Mouse (Mus musculus) erythroid progenitor cell, adult 5-6 weeks (primary cell): ENCODE data around the gene Mrfap1. TPM values are rescaled to one million over a fixed set of nuclear protein-coding genes. Genes with fewer than 3 reads are reported as not detected.

Experiments
- ATAC-seq: replicated peaks from 2 replicates; pipeline ENCODE4 v1.8.0; 2016; ENCODE audit warnings: moderate number of reproducible peaks, mild to moderate bottlenecking, moderate TSS enrichment, inconsistent platforms; ENCODE audit not compliant: poor library complexity, low FRiP score, severe bottlenecking
- total RNA-seq, 2 experiments: library from RNA; stranded (forward) in 1 of 2; stranded (reverse) in 1 of 2; fragments of 150-400 nt in 1 of 2; fragments of 186-747, 209-891 nt in 1 of 2; gene quantifications; 2 replicates each; pipeline versions ENCODE4 v1.2.3 to v1.2.4; 2015 to 2017; ENCODE audit warnings: low replicate concordance in 2 of 2

Gene Mrfap1
- total RNA-seq (2015; ENCODE audit: low replicate concordance): 94.1 and 105 TPM in 2 replicates
- total RNA-seq (2017; ENCODE audit: low replicate concordance): 94.0 and 125 TPM in 2 replicates

DNA sequence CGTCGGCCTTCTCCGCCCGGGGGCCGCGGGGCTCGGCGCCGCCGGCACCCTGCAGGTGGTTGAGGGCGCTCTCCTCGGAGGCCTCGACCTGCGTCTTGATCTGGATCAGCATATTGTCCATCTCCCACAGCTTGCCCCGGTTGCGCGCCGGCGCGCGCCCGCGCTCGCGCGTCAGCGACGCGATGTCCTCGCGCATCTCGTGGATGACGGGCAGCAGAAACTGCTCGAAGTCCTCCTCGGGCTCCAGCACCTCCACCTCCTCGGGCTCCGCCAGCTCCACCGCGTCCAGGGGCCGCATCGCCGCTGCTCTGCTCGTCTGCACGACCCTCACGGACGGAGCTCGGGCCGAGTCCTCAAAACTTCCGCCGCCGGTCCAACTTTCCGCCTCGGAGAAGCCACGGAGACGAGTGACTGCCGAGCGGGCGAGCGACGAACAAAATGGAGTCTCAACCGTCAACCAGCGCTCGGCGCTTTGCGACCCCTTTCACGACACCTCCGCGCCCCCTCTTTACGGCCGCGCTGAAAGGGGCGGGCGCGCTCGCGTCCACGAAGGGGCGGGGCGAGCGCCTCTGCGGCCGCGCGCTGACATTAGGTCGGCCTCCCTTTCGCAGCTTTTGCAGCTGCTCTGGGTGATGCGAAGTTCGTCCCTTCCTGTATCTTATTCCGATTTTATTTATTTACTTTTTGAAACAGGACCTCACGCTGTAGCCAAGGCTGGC lies at the start of gene Mrfap1:
Mrfap1 (minus strand) TSS at position 477 of the 719 bp plus-strand sequence.
- ATAC-seq: peak; percentile 79

DNA sequence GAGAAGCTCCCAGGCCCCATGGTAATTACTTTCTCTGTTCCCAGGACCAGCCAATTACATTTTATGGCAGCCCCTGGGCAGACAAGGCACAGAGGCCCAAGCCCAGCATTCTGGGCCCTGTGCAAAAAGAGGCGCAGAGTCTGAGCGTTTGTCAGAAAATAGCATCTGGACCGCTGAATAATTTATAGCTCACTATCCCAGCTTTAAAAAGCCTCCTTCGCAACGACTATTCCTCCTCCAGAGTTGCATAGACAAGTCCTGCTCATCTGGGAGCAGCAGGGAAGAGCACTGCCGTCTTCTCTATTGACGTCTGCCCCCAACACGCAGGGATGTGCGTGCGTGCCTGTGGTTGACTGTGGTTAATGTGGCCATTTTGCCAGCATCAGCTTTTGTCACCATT lies 47.9 kb upstream of the Mrfap1 start:
- ATAC-seq: no peak

DNA sequence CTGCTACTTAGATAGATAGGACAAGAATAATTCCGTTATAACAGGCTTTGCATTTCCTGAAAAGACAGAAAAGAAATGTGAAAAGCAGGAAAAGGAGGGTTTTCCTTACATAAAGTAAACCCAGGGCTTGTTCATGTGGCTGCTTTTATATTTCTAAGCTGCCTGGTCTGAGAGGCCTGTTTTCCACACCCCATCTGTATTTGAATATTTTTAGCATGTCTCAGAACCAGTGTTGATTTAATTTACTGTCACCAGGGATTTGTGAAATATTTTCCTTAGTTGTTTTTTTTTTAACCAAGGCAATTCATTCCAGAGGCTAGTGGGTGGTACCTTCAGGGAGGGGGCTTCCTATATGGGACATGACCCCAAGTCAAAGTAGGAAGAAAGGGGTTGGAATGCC lies 45.1 kb upstream of the Mrfap1 start:
- ATAC-seq: no peak

DNA sequence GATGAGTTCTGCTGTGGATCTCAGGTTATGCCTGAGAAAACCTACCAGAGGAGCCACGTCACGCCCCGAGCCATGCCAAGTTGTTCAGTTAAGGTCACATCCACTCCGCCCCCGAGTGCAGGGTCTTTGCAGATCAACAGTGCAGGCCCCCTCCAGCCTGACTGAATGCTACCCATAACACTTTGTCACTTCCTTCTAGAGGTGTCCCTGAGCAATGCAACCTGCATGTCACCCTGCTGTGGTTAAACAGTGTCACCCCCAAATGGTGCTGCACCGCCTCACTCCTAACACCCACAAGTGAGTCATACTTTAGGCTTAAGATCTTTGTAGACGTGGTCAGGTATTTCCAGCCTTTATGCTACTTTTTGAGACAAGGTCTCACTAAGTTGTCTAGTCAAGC lies 43.5 kb upstream of the Mrfap1 start:
- ATAC-seq: no peak

DNA sequence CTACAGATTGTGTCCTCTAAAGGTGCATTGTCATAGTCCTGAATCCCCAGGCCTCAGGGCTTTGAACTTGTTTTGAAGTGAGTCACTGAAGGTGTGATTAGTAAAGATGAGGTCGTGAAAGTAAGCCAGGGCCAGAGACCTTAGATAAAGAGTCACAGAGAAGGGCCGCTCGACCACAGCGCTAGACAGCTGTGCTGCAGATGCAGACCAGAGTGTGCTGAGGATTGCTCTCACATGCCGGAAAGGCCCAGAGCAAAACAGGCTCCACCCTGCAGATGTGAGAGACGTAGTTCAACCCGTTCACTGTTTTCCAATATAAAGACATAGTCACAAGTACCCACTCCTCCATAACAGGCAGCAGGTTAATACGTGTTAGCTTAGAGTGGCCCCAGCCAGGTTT lies 43.0 kb upstream of the Mrfap1 start:
- no peak for ATAC-seq

DNA sequence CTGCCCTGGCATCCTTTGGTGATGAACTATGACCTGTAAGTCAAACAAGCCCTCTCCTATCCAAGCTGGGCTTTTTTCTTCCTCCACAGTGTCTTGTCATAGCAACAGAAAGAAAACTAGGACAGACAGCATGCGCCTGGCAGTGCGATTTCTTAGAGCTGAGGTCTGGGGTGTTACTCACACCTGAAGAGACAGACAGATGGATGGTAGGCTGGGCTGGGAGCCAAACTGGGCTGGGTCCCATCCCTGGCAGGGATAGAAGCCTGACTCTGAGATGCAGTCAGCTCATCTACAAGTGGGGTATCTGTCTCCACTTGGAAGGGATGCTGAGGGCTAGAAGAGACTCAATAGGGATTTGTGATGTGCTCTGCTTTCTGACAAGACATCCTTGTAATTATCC lies 42.5 kb upstream of the Mrfap1 start:
- no peak for ATAC-seq

DNA sequence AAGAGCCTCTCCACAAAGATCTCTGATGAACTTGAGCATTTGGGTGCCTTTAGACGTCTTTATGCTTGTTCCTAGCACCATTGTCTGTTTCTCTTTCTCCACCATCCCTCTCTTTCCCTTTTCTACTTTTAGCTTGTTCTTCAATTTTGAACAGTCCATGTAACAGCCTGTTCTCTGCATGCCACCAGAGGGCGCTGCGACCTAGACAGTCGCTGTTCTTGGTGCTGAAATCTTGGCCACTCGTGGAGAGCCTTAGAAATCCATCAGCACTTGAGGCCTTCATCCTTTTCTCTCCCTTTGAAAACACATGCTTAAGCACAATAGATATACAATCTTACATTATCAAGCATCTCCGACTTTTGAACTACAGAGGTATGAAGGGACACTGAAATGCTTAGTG lies 39.4 kb upstream of the Mrfap1 start:
- ATAC-seq: peak; percentile 73

DNA sequence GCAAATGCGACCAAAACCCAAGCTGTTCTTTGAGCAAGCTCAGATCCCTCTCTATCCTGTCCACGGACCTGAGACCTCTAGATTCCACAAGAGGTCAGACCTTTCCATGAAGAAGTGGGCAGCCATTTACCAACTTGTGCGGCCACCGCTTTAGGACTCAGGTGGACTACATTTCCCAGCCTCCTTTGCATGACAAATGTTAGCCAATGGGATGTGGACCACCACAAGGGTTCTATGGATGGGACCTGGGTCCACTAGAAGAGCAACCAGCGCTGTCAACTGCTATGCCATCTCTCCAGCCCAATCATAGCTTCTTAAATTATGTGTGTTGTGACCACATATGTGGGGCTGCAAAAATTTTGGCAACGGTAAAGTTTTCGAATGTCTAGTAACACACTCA lies 34.7 kb upstream of the Mrfap1 start:
- ATAC-seq: no peak

DNA sequence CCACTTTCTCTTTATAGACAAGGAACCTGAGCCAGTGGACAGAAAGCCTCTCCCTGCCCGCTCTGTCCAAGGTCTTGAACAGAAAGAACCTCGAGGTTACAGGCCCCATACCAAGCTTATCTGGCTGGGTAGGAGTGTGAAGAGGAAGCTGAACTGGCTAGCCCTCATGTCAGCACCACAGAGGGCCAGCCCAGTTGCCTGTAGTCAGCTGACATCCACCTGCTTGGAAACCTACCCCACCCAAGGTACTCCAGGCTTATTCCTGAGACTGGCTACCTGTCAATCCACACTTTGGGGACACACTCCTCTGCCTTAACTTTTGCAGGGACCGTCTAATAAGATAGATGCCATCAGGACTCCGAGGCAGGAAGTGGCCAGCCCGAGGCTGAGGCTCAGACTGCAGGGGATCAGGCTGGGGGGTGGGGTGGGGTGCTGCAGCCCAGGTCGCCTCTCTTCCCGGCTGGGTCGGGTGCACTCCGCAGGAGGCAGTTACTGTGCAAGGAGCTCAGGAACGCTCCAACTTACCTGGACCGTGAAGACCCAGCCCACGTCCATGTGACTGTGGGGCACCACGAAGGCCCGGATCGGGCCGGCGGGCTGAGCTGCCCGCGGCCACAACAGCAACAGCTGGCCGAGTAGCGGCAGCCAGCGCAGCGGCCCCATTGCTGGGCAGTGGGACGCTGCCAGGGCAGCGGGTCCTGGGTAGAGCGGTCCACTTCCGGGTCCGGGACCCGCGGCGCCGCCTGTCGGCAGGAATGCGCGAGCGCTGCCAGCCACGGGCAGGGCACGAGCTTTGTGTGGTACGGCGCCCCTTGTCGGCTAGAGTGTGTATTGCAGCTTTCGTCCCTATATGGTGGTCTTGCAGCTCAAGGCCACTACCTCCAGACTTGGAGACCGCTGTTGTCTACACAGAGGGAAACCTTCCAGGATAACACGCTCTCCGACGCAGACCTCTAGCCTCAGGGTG lies 33.6 kb upstream of the Mrfap1 start, which contains the start of gene Man2b2:
Man2b2 (minus strand) TSS at position 741 of the 967 bp plus-strand sequence.
- peak; percentile 81 for ATAC-seq

DNA sequence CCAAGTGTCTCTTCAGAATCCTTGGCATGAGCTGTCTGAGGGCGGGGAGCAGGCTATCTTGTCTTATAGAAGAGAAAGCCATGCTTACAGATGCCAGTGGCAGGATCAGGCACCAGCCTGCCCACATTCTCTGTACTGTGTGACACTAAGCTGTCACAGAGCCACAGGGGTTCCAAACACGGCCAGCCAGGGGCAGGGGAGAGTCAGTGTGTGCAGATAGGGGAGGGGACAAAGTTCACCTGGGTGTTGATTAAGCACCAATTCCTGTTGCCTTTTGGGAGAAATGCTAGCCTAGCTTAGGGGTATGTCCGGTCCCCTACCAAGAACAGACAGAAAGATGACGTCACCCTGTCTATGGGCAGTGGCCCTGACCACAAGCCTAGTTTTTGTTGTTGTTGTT lies 32.5 kb upstream of the Mrfap1 start:
- ATAC-seq: no peak

DNA sequence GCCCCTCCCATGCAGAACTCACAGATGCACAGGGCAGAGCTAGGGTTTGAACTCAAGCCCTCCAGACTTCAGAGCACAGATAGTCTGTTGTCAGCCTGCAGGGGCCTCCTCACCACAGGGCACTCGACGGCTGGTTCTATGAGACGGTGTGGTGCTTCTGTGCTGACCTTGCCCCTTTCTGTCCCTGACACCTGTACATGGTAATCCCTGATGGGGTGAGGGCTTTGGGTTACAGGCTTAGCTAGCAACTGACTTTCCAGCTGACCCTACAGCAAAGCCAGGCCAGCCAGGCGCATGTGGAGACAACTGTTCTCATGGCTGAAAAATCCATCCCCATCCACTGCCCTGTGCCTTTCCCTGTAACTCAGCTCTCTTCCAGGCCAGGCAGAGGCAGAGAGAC lies 26.3 kb upstream of the Mrfap1 start:
- ATAC-seq: no peak

DNA sequence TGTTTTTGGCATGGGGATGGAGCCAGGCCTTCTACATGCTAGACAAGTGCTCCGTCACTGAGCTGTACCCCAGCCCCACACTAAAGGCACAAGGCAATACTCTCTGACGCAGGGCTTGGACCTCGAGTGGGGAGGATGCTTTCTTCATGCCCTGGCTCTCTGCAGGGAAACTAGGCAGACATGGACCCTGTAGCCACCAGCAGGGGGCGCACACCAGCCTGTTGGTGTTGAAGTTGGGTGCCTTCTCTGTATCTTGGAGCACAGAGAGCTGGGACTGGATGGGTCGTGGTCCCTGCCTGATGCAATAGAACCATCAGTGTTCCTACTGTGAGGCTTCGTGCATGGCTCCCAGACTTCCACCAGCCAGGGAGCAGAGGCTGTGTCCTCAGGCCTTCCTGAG lies 23.6 kb upstream of the Mrfap1 start:
- peak; percentile 46; the same call in 1 of the 2 replicates for ATAC-seq

DNA sequence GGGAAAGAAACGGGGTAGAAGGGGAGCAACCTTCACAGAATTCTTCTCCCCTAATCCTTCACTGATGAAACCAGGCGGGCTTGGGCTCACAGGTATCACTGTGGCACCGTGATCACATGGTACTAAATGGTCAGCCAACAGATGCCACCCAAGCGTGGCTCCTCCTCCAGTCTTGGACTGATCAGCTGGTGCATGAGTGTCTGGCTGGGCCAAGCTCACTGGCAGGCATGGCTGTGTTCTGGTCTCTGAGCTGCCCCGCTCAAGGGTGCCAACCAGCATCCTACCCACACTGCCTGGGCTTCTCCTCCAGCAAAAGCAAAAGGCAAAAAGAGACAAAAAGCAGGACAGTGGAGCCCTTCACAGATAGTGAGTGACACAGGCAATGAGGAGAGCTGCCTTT lies 23.2 kb upstream of the Mrfap1 start:
- no peak for ATAC-seq

DNA sequence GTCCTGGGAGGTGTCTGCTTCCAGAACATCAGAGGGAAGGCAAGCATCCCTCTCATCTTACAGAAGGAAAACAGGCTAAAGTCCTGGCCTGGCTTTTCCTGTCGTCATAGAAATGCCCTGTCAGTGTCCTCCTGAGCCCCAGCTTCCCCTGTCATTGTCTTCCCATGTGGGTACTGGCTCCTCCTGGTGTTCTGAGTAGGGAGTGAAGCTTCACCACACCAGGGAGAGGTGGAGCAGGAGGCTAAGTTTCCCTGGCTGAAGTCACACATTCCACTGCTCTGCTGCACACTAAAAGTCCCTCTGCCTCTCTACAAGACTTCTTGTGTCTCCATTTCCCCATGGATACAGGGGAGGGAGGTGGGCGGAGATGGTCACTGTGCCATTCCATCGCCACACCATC lies 21.2 kb upstream of the Mrfap1 start:
- ATAC-seq: no peak

DNA sequence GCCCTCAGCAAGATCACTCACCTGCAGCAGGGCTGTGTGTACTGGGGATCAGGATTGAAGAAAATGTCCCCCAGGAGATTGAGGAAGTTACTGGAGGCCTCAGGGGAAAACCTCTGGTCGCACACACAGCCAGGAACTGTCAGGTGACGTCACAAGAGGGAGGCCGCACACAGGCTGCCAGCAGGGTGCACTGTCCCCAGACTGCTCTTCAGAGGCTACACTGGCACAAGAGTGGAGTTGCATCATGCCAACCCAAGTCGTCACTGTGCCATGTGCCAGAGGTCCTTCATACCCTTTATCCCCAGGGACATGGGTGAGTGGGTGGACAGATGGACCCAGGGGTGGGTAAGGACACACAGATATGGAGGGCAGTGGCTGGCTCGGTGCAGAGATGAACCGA lies 18.0 kb upstream of the Mrfap1 start:
- no peak for ATAC-seq

DNA sequence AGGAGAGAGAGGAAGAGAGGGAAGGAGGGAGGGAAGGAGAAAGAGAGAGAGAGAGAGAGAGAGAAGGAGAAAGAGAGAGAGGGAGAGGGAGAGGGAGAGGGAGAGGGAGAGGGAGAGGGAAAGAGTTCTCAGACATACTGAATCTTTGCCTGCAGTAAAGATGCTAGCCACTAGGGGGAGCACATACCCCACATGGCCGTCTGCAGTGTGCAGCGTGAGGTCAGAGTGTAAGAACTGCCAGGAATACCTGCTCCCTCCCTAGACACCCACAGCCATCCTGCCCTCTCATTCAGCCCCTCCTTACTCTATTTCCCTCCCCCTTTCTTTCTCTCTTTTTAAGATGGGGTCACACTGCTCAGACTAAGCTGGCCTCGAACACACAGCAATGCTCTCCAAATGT lies 14.8 kb upstream of the Mrfap1 start:
- 0 out of 2 replicates have a peak, but pooled peaks have one; percentile 49 for ATAC-seq

DNA sequence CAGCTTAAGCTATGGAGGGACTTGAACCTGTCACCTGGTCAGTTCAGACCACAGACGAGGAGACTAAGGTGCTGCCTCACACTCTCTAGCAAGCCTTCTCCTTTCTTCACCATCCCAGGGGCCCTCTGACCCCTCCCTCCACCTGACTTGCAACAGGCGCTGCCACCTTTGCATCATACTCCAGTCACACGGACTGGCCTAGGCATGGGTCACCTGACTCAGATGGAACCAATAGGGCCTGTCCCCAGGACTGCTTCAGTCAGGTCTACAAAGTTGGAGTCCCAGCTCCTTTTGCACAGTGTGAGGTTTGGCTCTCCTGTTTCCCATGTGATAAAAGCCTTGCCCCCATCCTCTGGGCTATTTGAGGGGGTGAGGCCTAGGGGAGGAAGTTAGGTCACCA lies 14.1 kb upstream of the Mrfap1 start:
- ATAC-seq: no peak

DNA sequence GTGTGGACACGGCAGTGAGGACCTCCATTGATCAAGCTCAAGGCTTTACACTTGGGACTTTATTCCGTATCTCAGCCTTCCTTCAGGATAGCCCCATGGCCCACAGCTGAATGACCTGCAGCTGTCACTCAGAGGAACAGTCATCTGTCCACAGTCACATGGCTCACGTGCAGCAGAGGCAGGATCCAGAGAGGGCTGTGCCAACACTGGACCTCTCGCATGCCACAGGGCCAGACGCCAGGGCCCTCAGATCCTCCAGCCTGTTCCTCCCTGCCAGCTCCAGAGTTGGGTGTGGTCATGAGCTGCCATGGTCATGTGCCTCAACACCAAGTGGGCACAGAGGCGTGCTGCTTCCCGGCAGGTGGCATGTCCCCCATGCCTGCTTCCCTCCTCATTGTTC lies 12.6 kb upstream of the Mrfap1 start:
- ATAC-seq: no peak

DNA sequence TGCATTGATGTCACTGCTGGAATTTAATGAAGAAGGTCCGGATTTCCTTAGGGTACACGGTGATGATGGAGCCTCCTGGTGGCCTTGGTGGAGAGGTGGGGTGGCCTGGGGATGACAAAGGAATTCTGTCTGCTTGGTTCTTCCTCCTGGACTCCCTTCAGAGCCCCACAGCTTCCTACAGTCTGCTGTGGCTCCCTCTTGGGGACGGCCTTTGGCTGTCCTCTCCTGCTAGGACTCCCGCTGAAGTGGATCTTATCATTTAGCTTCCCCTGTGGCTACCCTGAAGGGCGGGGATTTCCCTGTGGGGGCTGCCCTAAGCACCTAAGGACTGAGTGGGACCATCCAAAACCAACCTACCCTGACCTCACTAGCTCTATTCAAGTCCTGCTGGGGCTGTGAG lies 10.5 kb upstream of the Mrfap1 start:
- no peak for ATAC-seq

DNA sequence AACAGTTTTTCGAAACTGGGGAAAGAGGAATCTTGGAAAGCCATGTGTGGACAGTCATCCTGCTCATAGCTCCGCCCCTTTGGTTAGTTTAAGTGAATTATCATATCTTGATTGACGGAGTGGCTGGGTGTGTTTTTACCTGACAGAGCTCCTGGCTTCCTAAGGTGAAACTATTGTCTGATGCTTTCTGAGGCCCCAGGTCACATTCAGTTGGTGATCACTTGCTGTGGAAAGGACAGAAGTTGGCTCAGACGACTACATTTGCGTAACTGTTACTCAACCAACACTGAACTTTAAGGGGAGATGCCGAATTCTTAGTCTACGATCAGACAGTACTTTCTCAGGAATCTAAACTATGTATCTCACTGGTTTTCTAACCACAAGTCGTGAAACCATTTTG lies 719 bp upstream of the Mrfap1 start:
- ATAC-seq: no peak
